Mouse (Mus musculus): ENCODE measurements around the gene Zfp385a. TPM values are rescaled to one million over a fixed set of nuclear protein-coding genes. Genes with fewer than 3 reads are reported as not detected.

Zfp385a gene
- not detected for polyA plus RNA-seq (2014; fragmentation: Illumina TruSeq; extraction: RNeasy Lipid Tissue Mini Kit (QIAGEN cat#74804); ENCODE audit: low replicate concordance)

DNA sequence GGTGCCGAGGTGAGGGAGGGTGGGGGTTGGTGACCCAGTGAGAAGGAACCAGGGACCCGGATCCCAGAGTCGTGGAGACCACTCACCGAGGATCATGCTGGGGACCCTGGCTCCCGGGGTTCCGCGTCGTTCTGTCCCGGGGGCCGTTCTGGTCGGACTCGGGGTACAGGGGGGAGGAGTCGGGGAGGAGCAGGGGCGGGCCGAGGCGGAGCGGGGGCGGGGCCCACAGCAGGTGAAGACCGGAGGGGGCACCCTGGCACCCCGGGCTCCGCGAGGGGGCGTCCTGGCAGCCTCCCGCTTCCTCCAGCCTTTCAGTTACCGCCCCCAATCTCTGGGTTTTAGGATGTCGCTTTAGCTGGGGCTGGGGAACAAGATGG, at the start of gene Zfp385a:
Zfp385a (minus strand) TSS at position 133 of the 377 bp plus-strand sequence.

DNA sequence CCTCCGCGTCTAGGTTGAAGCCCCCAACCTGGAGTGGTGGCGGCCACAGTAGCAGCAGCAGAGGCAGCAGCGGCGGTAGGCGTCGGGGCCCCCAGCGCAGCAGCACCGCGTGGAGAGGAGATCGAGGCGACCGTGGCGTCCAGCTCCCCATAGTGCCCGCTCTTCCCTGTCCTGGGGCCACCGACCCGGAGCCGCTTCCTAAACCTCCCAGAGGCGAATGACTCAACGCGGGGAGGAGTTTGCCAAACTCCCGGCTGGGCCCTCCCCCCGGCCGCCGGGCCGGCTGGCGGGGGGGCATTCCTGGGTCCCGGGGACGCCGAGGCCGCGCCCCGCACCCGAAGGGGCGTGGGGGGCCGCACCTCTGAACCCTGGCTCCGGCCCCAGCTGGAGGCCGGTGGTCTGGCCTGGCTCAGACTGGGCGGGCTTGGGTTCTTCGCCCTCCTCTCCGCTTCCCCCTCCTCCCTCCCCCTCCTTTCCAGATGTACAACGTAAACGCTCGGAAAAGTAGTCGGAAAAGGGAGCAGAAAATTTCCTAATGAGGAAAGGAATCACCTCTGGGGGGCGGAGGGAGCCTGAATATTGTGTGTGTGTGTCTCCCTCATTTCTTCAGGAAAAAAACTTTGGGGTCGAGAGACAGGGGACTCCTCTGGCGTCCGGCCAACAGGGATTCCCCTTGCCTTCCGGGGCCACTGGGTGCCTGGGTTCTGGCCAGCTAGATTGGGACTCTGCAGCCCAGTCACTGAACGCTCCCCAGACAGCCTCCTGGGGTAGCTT, 26.7 kb upstream of the Zfp385a start, which contains the start of gene Itga5:
Itga5 (minus strand) TSS at position 388 of the 774 bp plus-strand sequence.

DNA sequence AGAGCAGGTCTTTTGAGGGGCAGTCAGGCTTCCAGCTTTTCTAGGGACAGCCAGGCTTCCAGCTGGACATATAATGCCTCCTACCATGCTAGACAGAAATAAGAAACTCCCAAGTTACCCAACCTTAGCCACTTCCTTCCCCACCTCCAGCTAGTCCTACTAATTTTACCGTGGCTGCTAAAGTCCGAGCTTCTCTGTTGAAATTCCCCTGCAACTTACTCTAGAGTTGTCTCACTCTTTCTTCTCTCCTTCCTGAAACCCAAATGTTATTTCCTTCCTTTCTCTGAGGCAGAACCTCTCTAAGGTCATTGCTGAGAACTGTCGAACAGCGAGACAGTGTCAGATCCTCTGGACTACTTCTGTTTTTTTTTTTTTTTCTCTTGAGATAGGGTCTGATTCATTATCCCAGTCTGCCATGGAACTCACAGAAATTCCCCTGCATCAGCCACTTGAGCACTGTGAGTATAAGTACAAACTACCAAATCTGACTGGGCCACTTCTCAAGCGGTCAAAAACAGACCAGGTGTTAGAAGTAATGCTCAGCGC, 29.5 kb downstream of the Zfp385a start, which contains the start of gene Gpr84:
Gpr84 (minus strand) TSS at position 248 of the 546 bp plus-strand sequence.

GRCm38 (mm10) chr15:103272419-103273279, 67.2 kb downstream of the Zfp385a start, which contains the start of gene Copz1:
Copz1 (plus strand) TSS chr15:103272714.

Other genes starting within 250 kb of the Zfp385a start
- 10.2 TPM for gene Smug1, start 173.0 kb downstream of the Zfp385a start, polyA plus RNA-seq (2014; fragmentation: Illumina TruSeq; extraction: RNeasy Lipid Tissue Mini Kit (QIAGEN cat#74804); ENCODE audit: low replicate concordance)
- 48.7 TPM for gene Cbx5, start 100.3 kb downstream of the Zfp385a start, polyA plus RNA-seq (2014; fragmentation: Illumina TruSeq; extraction: RNeasy Lipid Tissue Mini Kit (QIAGEN cat#74804); ENCODE audit: low replicate concordance)
- gene Hnrnpa1, start 99.7 kb downstream of the Zfp385a start, polyA plus RNA-seq (2014; fragmentation: Illumina TruSeq; extraction: RNeasy Lipid Tissue Mini Kit (QIAGEN cat#74804); ENCODE audit: low replicate concordance) = 367 TPM
- not detected for gene Nfe2, start 81.7 kb downstream of the Zfp385a start, polyA plus RNA-seq (2014; fragmentation: Illumina TruSeq; extraction: RNeasy Lipid Tissue Mini Kit (QIAGEN cat#74804); ENCODE audit: low replicate concordance)
- 129 TPM for gene Copz1, start 67.4 kb downstream of the Zfp385a start, polyA plus RNA-seq (2014; fragmentation: Illumina TruSeq; extraction: RNeasy Lipid Tissue Mini Kit (QIAGEN cat#74804); ENCODE audit: low replicate concordance)
- gene Gpr84, start 29.5 kb downstream of the Zfp385a start, polyA plus RNA-seq (2014; fragmentation: Illumina TruSeq; extraction: RNeasy Lipid Tissue Mini Kit (QIAGEN cat#74804); ENCODE audit: low replicate concordance) = not detected
- gene Itga5, start 26.7 kb upstream of the Zfp385a start, polyA plus RNA-seq (2014; fragmentation: Illumina TruSeq; extraction: RNeasy Lipid Tissue Mini Kit (QIAGEN cat#74804); ENCODE audit: low replicate concordance) = not detected
- gene Gtsf1, start 90.4 kb upstream of the Zfp385a start, polyA plus RNA-seq (2014; fragmentation: Illumina TruSeq; extraction: RNeasy Lipid Tissue Mini Kit (QIAGEN cat#74804); ENCODE audit: low replicate concordance) = not detected
- gene Gtsf2, start 108.4 kb upstream of the Zfp385a start, polyA plus RNA-seq (2014; fragmentation: Illumina TruSeq; extraction: RNeasy Lipid Tissue Mini Kit (QIAGEN cat#74804); ENCODE audit: low replicate concordance) = not detected
- 7.4 TPM for gene Nckap1l, start 113.7 kb upstream of the Zfp385a start, polyA plus RNA-seq (2014; fragmentation: Illumina TruSeq; extraction: RNeasy Lipid Tissue Mini Kit (QIAGEN cat#74804); ENCODE audit: low replicate concordance)
- 1.2 TPM for gene Pde1b, start 162.9 kb upstream of the Zfp385a start, polyA plus RNA-seq (2014; fragmentation: Illumina TruSeq; extraction: RNeasy Lipid Tissue Mini Kit (QIAGEN cat#74804); ENCODE audit: low replicate concordance)
- gene Ppp1r1a, start 197.9 kb upstream of the Zfp385a start, polyA plus RNA-seq (2014; fragmentation: Illumina TruSeq; extraction: RNeasy Lipid Tissue Mini Kit (QIAGEN cat#74804); ENCODE audit: low replicate concordance) = not detected
- gene Glycam1, start 225.0 kb upstream of the Zfp385a start, polyA plus RNA-seq (2014; fragmentation: Illumina TruSeq; extraction: RNeasy Lipid Tissue Mini Kit (QIAGEN cat#74804); ENCODE audit: low replicate concordance) = 3.4 TPM